Mouse (Mus musculus) kidney, postnatal 25 days (tissue): ENCODE results near the gene Actg2.

Source experiments
- DNase-seq, 2 experiments: peaks; one replicate each; pipeline ENCODE4 v3.0.0; 2021; ENCODE audit warnings: mixed read lengths in 2 of 2

Actg2 gene

DNA sequence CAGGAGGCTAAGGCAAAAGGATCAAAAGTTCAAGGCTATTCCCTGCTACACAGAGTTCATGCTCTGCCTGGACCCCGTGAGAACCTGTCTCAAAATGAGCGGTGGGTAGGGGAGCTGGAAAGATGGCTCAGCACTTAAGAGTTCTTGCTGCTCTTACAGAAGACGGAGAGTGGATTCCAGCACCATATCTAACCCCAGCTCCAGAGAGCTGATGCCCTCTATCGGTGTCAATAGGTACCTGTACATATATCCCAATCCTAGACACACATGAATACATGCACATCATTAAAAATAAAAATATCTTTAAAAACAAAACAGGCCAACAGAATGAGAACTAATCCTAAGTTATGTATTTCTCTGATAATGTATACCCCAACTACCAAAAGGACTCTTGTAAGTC lies 57.8 kb downstream of the Actg2 start:
- DNase-seq, result no peak

DNA sequence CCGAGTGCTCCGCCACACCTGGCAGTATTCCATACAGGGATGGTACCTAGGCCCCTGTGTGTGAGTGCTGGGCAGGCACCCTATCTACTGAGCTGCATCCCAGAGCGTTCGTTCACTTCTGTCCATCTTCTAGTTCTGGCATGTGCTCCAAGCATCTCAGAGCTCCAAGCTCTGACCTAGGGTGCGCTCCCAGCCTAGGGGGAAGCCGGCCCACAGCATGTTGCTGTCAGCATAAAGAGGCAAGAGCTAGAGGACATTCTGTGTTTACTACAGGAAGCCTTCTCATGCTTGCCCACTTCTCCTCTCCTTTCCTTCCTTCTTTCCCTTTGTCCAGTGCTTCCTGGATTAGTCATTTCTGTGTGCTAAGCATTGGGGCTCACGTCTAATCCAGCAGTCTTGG lies 60.6 kb downstream of the Actg2 start:
- peak in 1 of 2 experiments; percentile 32 for DNase-seq

DNA sequence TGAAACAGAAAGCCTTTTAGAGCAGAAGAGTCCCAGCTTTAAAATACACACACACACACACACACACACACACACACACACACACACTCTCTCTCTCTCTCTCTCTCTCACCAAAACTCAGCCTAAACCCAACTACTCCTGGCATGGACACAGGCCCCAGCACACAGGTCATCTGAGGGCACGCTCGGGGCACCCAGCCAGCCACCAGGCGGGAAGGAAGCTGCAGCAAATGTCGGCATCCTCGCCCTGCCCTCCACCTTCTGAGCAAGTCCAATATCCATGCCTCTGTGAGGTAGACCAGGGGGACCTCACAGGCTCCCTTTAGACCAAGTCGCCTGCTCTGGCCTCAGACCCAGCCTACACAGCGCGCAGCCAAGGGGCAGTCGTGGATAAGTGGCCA lies 62.8 kb downstream of the Actg2 start:
- peak; percentile 83 to 88 for DNase-seq

DNA sequence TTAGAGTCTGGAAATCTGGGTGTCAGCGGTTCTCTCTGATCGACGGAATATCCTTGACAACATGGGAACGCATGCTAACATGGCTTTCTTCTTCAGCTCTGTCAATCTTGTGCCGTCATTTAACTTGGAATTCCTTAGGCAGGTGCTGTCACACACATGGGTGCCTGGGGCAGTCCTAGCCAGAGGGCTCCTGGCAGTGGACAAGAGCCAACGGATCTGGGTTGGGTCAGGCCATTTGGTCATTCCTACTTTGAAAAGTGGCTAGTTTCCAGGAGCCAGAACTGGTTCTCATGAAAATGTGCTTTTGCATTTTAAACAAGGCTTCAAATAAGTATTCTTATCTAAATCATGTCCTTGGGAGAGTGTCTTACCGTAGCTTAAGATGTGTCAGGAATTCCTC lies 64.3 kb downstream of the Actg2 start:
- peak in 1 of 2 experiments; percentile 57 for DNase-seq

DNA sequence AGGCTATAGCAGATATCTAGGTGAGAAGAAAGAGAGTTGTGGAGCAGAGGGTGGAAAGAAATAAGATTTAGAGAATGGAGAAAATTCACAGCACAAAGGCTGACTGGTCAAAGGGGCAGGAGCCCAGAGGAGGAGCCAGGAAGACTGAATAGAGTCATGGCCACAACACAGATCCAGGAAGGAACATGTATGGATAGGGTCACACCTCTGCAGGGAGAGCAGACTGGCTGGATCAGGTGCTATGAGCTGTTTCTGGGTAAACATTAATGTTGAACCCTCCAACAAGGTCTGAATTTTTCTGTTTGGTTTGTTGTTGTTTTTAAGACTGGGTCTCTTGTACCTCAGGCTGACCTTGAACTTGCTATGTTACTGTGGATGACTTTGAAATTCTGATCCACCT lies 72.1 kb downstream of the Actg2 start:
- DNase-seq, result peak in 1 of 2 experiments; percentile 51
